Mouse (Mus musculus) cerebellum, adult 11-12 months (tissue): ENCODE data around the gene Rtkn.

Source experiments
- DNase-seq: peaks from one replicate; pipeline ENCODE4 v3.0.0; 2022

Rtkn gene

GRCm38 (mm10) chr6:83180605-83181004 lies 45.3 kb downstream of the Rtkn start:
- DNase-seq = no peak

- DNase-seq = no peak
Measured at GRCm38 (mm10) chr6:83184858-83185435, 49.7 kb downstream of the Rtkn start.

- DNase-seq = peak; percentile 96
Measured at GRCm38 (mm10) chr6:83185895-83186861, 50.9 kb downstream of the Rtkn start.

- DNase-seq = no peak
Measured at GRCm38 (mm10) chr6:83186946-83187345, 51.7 kb downstream of the Rtkn start.

GRCm38 (mm10) chr6:83193571-83193970 lies 58.3 kb downstream of the Rtkn start:
- peak; percentile 2 for DNase-seq

- peak; percentile 87 for DNase-seq
Measured at GRCm38 (mm10) chr6:83197345-83198004, 62.2 kb downstream of the Rtkn start.
